Mouse (Mus musculus) forebrain, embryonic 10.5 days (tissue): Measurements from ENCODE around the gene Cct3. TPM values are rescaled to one million over a fixed set of nuclear protein-coding genes. Genes with fewer than 3 reads are reported as not detected.
"Not testable (repeated sequence)": the region's sequence is repeated elsewhere in the genome, so short reads cannot be mapped to it uniquely, and the experiment has no call there.

Experiments
- DNase-seq: peaks from one replicate; pipeline ENCODE4 v3.0.0-alpha.2; 2017; ENCODE audit warnings: low spot score; ENCODE audit errors: extremely low spot score
- H3K27ac ChIP-seq: fragments of 300-500 bp; sonication (generic); 2 replicates; pipeline ENCODE4 v1.5.1; 2016; ENCODE audit warnings: mild to moderate bottlenecking
- H3K27me3 ChIP-seq: fragments of 300-500 bp; sonication (generic); 2 replicates; pipeline ENCODE4 v1.6.1; 2016; ENCODE audit warnings: mild to moderate bottlenecking; ENCODE audit not compliant: poor library complexity, severe bottlenecking
- H3K36me3 ChIP-seq: fragments of 300-500 bp; sonication (generic); replicated peaks from 2 replicates; pipeline ENCODE4 v1.6.1; 2016; ENCODE audit warnings: mild to moderate bottlenecking, moderate library complexity
- H3K4me1 ChIP-seq: fragments of 300-500 bp; sonication (generic); 2 replicates; pipeline ENCODE4 v1.6.1; 2016
- H3K4me3 ChIP-seq: fragments of 300-500 bp; sonication (generic); 2 replicates; pipeline ENCODE4 v1.5.1; 2016; ENCODE audit warnings: mild to moderate bottlenecking, moderate library complexity
- H3K9me3 ChIP-seq: fragments of 300-500 bp; sonication (generic); 2 replicates; pipeline ENCODE4 v1.6.1; 2016; ENCODE audit warnings: mild to moderate bottlenecking, moderate library complexity
- WGBS: fragments of 180-500 bp; shearing (Covaris S2); methylation state at CpG from one replicate; pipeline ENCODE4 v1.1.7; 2016; 5-methylcytosine and 5-hydroxymethylcytosine counted together
- polyA plus RNA-seq: library from polyadenylated mRNA; unstranded; fragments of >200 nt; fragmentation: Nextera tagmentation; extraction: Ambion mirVana; gene quantifications from 2 replicates; pipeline ENCODE4 v1.2.1, GENCODE M21; 2016

Cct3 gene
- 874 and 908 TPM in 2 replicates for polyA plus RNA-seq

- DNase-seq, result peak; percentile 95
- Histone ChIP-seq H3K27ac (peak within 1 kb of the TSS; percentile 96), H3K4me1 (peaks cover 28% of the 10 kb centered on the region), H3K36me3 (peaks cover 36% of the 10 kb centered on the region), H3K4me3 (peak within 1 kb of the TSS; percentile 84), H3K9me3 (no peaks in the 10 kb centered on the region), H3K27me3 (no peaks in the 10 kb centered on the region)
- under 1% methylated on average over 44 of the region's 44 CpGs for WGBS
These were observed at the start of gene Cct3, which contains the start of gene Tsacc for GRCm38 (mm10) chr3:88296561-88297318. Gene Cct3 (plus strand): TSS chr3:88297116. Gene Tsacc (minus strand): TSS chr3:88296999.

- Histone ChIP-seq H3K27me3 (peaks cover 75% of the 10 kb centered on the region), H3K4me1 (peaks cover 45% of the 10 kb centered on the region), H3K27ac (peak overlapping the region; percentile 42), H3K4me3 (no peak overlapping the region), H3K36me3 (no peaks in the 10 kb centered on the region), H3K9me3 (no peaks in the 10 kb centered on the region)
- no peak for DNase-seq
- WGBS, result 76% methylated on average over 9 of the region's 9 CpGs
These were observed 49.2 kb upstream of the Cct3 start for GRCm38 (mm10) chr3:88247666-88248065.

GRCm38 (mm10) chr3:88248406-88248805 is 48.5 kb upstream of the Cct3 start:
- H3K9me3 ChIP-seq, result no peaks in the 10 kb centered on the region
- no peaks in the 10 kb centered on the region for H3K36me3 ChIP-seq
- H3K27ac ChIP-seq, result peak overlapping the region; percentile 42
- H3K27me3 ChIP-seq, result peaks cover 75% of the 10 kb centered on the region
- no peak for DNase-seq
- H3K4me3 ChIP-seq, result no peak overlapping the region
- H3K4me1 ChIP-seq, result peaks cover 37% of the 10 kb centered on the region
- WGBS, result 65% methylated on average over 11 of the region's 11 CpGs

GRCm38 (mm10) chr3:88252739-88253138 is 44.2 kb upstream of the Cct3 start:
- H3K27me3 ChIP-seq, result peaks cover 74% of the 10 kb centered on the region
- no peaks in the 10 kb centered on the region for H3K9me3 ChIP-seq
- DNase-seq, result no peak
- H3K4me1 ChIP-seq, result peaks cover 33% of the 10 kb centered on the region
- H3K4me3 ChIP-seq, result no peak overlapping the region
- H3K36me3 ChIP-seq, result no peaks in the 10 kb centered on the region
- no peak overlapping the region for H3K27ac ChIP-seq
- 82% methylated on average over 6 of the region's 6 CpGs for WGBS

- no peak for DNase-seq
- WGBS, result 2% methylated on average over 34 of the region's 34 CpGs
These were observed 42.5 kb upstream of the Cct3 start, which contains the start of gene Rhbg for GRCm38 (mm10) chr3:88254268-88254926. Gene Rhbg (minus strand): TSS chr3:88254709.

GRCm38 (mm10) chr3:88255950-88256349 is 41.0 kb upstream of the Cct3 start:
- Histone ChIP-seq H3K27me3 (peaks cover 64% of the 10 kb centered on the region), H3K36me3 (no peaks in the 10 kb centered on the region), H3K4me1 (peaks cover 17% of the 10 kb centered on the region), H3K9me3 (no peaks in the 10 kb centered on the region), H3K4me3 (no peak overlapping the region), H3K27ac (no peak overlapping the region)
- WGBS, result 84% methylated on average over 6 of the region's 6 CpGs
- no peak for DNase-seq

More at GRCm38 (mm10) chr3:88254268-88254926, 42.5 kb upstream of the Cct3 start, which contains the start of gene Rhbg:
- Histone ChIP-seq H3K4me1 (peaks cover 17% of the 10 kb centered on the region), H3K4me3 (peak within 1 kb of the TSS; percentile 54), H3K27ac (peak within 1 kb of the TSS; percentile 74), H3K36me3 (no peaks in the 10 kb centered on the region), H3K27me3 (peaks cover 64% of the 10 kb centered on the region), H3K9me3 (no peaks in the 10 kb centered on the region)

GRCm38 (mm10) chr3:88256382-88256781 is 40.5 kb upstream of the Cct3 start:
- H3K4me1 ChIP-seq, result peaks cover 17% of the 10 kb centered on the region
- peaks cover 64% of the 10 kb centered on the region for H3K27me3 ChIP-seq

GRCm38 (mm10) chr3:88262346-88262745 is 34.6 kb upstream of the Cct3 start:
- no peak for DNase-seq
- Histone ChIP-seq H3K27me3 (0 out of 2 replicates have a peak, but pooled peaks cover 5% of the 10 kb centered on the region), H3K9me3 (no peaks in the 10 kb centered on the region; the same call in 1 of the 2 replicates), H3K4me1 (no peaks in the 10 kb centered on the region), H3K27ac (no peak overlapping the region), H3K36me3 (no peaks in the 10 kb centered on the region), H3K4me3 (no peak overlapping the region)
- WGBS, result 81% methylated on average over 3 of the region's 3 CpGs

More at GRCm38 (mm10) chr3:88256382-88256781, 40.5 kb upstream of the Cct3 start:
- Histone ChIP-seq H3K9me3 (no peaks in the 10 kb centered on the region), H3K4me3 (no peak overlapping the region), H3K27ac (no peak overlapping the region), H3K36me3 (no peaks in the 10 kb centered on the region)
- no peak for DNase-seq
- 91% methylated on average over 7 of the region's 7 CpGs for WGBS

- H3K4me1 ChIP-seq, H3K9me3 ChIP-seq, DNase-seq, H3K27ac ChIP-seq, H3K36me3 ChIP-seq, H3K4me3 ChIP-seq, H3K27me3 ChIP-seq: not testable (repeated sequence)
- 84% methylated on average over 6 of the region's 6 CpGs for WGBS
These were observed 28.9 kb upstream of the Cct3 start for GRCm38 (mm10) chr3:88268014-88268413.

GRCm38 (mm10) chr3:88268991-88269390 is 27.9 kb upstream of the Cct3 start:
- H3K27me3 ChIP-seq, result no peaks in the 10 kb centered on the region
- no peak for DNase-seq
- no peaks in the 10 kb centered on the region for H3K36me3 ChIP-seq
- no peaks in the 10 kb centered on the region for H3K4me1 ChIP-seq
- no peak overlapping the region for H3K4me3 ChIP-seq
- WGBS, result 88% methylated on average over 5 of the region's 5 CpGs
- no peak overlapping the region for H3K27ac ChIP-seq
- H3K9me3 ChIP-seq, result no peaks in the 10 kb centered on the region; the same call in 1 of the 2 replicates

GRCm38 (mm10) chr3:88271298-88271697 is 25.6 kb upstream of the Cct3 start:
- WGBS, result 90% methylated on average over 2 of the region's 2 CpGs
- H3K27ac ChIP-seq, H3K4me3 ChIP-seq, H3K36me3 ChIP-seq, H3K9me3 ChIP-seq, H3K27me3 ChIP-seq, DNase-seq, H3K4me1 ChIP-seq: not testable (repeated sequence)

GRCm38 (mm10) chr3:88271859-88272258 is 25.1 kb upstream of the Cct3 start:
- Histone ChIP-seq H3K27ac (no peak overlapping the region), H3K4me3 (no peak overlapping the region), H3K9me3 (no peaks in the 10 kb centered on the region), H3K4me1 (no peaks in the 10 kb centered on the region), H3K36me3 (no peaks in the 10 kb centered on the region), H3K27me3 (no peaks in the 10 kb centered on the region)
- 95% methylated on average over 3 of the region's 3 CpGs for WGBS
- DNase-seq, result no peak

- H3K27me3 ChIP-seq, result no peaks in the 10 kb centered on the region
- DNase-seq, result no peak
These were observed 22.9 kb upstream of the Cct3 start for GRCm38 (mm10) chr3:88274002-88274401.

More at GRCm38 (mm10) chr3:88274002-88274401, 22.9 kb upstream of the Cct3 start:
- H3K27ac ChIP-seq, result no peak overlapping the region
- WGBS, result 92% methylated on average over 4 of the region's 4 CpGs
- H3K9me3 ChIP-seq, result no peaks in the 10 kb centered on the region
- no peak overlapping the region for H3K4me3 ChIP-seq
- no peaks in the 10 kb centered on the region for H3K4me1 ChIP-seq
- no peaks in the 10 kb centered on the region for H3K36me3 ChIP-seq
